Mouse (Mus musculus) layer of hippocampus, postnatal 36 days (tissue): ENCODE data around the gene Homer2. TPM values are rescaled to one million over a fixed set of nuclear protein-coding genes. Genes with fewer than 3 reads are reported as not detected.

Experiments
- DNase-seq, 2 experiments: peaks; one replicate each; pipeline ENCODE4 v3.0.0; 2022
- total RNA-seq, 2 experiments: library from RNA; stranded (reverse); gene quantifications; 2 replicates each; pipeline ENCODE4 v1.2.3; 2021

Homer2 gene
- total RNA-seq, 2 experiments from 2014 or later: 88.6 to 92.1 TPM

- DNase-seq: no peak
Observed at GRCm38 (mm10) chr7:81698357-81698756, 9.0 kb downstream of the Homer2 start.

- no peak for DNase-seq
Observed at GRCm38 (mm10) chr7:81697954-81698353, 9.4 kb downstream of the Homer2 start.

- DNase-seq: no peak
Observed at GRCm38 (mm10) chr7:81695763-81696533, 11.4 kb downstream of the Homer2 start.

- DNase-seq: no peak
Observed at GRCm38 (mm10) chr7:81691067-81691466, 16.3 kb downstream of the Homer2 start.

- no peak for DNase-seq
Observed at GRCm38 (mm10) chr7:81689116-81689681, 18.1 kb downstream of the Homer2 start.

GRCm38 (mm10) chr7:81688378-81688777, 18.9 kb downstream of the Homer2 start:
- no peak for DNase-seq

- DNase-seq: no peak
Observed at GRCm38 (mm10) chr7:81687684-81688316, 19.5 kb downstream of the Homer2 start.

- peak; percentile 35 to 42 for DNase-seq
Observed at GRCm38 (mm10) chr7:81685375-81685774, 22.0 kb downstream of the Homer2 start.

GRCm38 (mm10) chr7:81683779-81684422, 23.4 kb downstream of the Homer2 start:
- no peak for DNase-seq

- no peak for DNase-seq
Observed at GRCm38 (mm10) chr7:81681386-81681785, 25.9 kb downstream of the Homer2 start.

- DNase-seq: no peak
Observed at GRCm38 (mm10) chr7:81673359-81674013, 33.8 kb downstream of the Homer2 start.

GRCm38 (mm10) chr7:81672735-81673291, 34.5 kb downstream of the Homer2 start:
- no peak for DNase-seq

- DNase-seq: no peak
Observed at GRCm38 (mm10) chr7:81667156-81667555, 40.2 kb downstream of the Homer2 start.

GRCm38 (mm10) chr7:81666585-81666984, 40.7 kb downstream of the Homer2 start:
- no peak for DNase-seq

GRCm38 (mm10) chr7:81663057-81663456, 44.3 kb downstream of the Homer2 start:
- no peak for DNase-seq

GRCm38 (mm10) chr7:81657631-81658347, 49.5 kb downstream of the Homer2 start:
- DNase-seq: no peak

- DNase-seq: no peak
Observed at GRCm38 (mm10) chr7:81657055-81657454, 50.3 kb downstream of the Homer2 start.

- no peak for DNase-seq
Observed at GRCm38 (mm10) chr7:81656635-81657034, 50.7 kb downstream of the Homer2 start.

GRCm38 (mm10) chr7:81654946-81655718, 52.2 kb downstream of the Homer2 start:
- no peak for DNase-seq

GRCm38 (mm10) chr7:81653988-81654387, 53.3 kb downstream of the Homer2 start:
- DNase-seq: no peak

GRCm38 (mm10) chr7:81652296-81652695, 55.0 kb downstream of the Homer2 start:
- DNase-seq: no peak
